Mouse (Mus musculus) CD4-positive, CD25-positive, alpha-beta regulatory T cell, adult 4 months (primary cell): ENCODE measurements around the gene Cd70. TPM values are rescaled to one million over a fixed set of nuclear protein-coding genes. Genes with fewer than 3 reads are reported as not detected.

Source experiments
- ATAC-seq: one replicate; pipeline ENCODE4 v1.8.0; 2017
- polyA plus RNA-seq, 2 experiments: library from polyadenylated mRNA; unstranded; fragments of 100-300 nt; shearing (Covaris generic); gene quantifications; one replicate each; pipeline ENCODE4 v1.2.1; 2017

Cd70 gene
- polyA plus RNA-seq, 2 experiments from 2014 or later = 0.52 TPM; not detected in 1

- peak; percentile 84 for ATAC-seq
Observed at GRCm38 (mm10) chr17:57096623-57096920, 53.0 kb downstream of the Cd70 start.

Other genes with a start within 250 kb of the Cd70 start
- 1 to 10 TPM; 4.5 to 7.0 TPM for gene Mllt1, start 214.4 kb downstream of the Cd70 start, polyA plus RNA-seq
- under 1 TPM in 1 of 2 experiments, not detected in 1; 0.16 TPM for gene Acer1, start 167.7 kb downstream of the Cd70 start, polyA plus RNA-seq
- gene Clpp, start 159.5 kb downstream of the Cd70 start, polyA plus RNA-seq = 100 to 1,000 TPM; 108 to 110 TPM
- 10 to 100 TPM; 21.6 to 25.1 TPM for gene Alkbh7, start 152.4 kb downstream of the Cd70 start, polyA plus RNA-seq
- gene Pspn, start 149.8 kb downstream of the Cd70 start, polyA plus RNA-seq = not detected
- 100 to 1,000 TPM in 1 of 2 experiments, 10 to 100 TPM in 1; 72.1 to 102 TPM for gene Gtf2f1, start 138.5 kb downstream of the Cd70 start, polyA plus RNA-seq
- 1 to 10 TPM in 1 of 2 experiments, not detected in 1; 1.5 TPM for gene Gm17949, start 138.3 kb downstream of the Cd70 start, polyA plus RNA-seq
- 10 to 100 TPM; 16.0 to 29.4 TPM for gene Khsrp, start 118.3 kb downstream of the Cd70 start, polyA plus RNA-seq
- not detected for gene Slc25a41, start 108.1 kb downstream of the Cd70 start, polyA plus RNA-seq
- gene Crb3, start 90.7 kb downstream of the Cd70 start, polyA plus RNA-seq = 1 to 10 TPM; 2.1 to 2.9 TPM
- 1 to 10 TPM; 2.3 to 3.4 TPM for gene Slc25a23, start 89.9 kb downstream of the Cd70 start, polyA plus RNA-seq
- gene Dennd1c, start 71.3 kb downstream of the Cd70 start, polyA plus RNA-seq = 100 to 1,000 TPM; 215 to 337 TPM
- gene Tubb4a, start 62.0 kb downstream of the Cd70 start, polyA plus RNA-seq = 1 to 10 TPM; 4.3 to 7.8 TPM
- 10 to 100 TPM in 1 of 2 experiments, 1 to 10 TPM in 1; 8.2 to 11.9 TPM for gene Tnfsf9, start 44.5 kb downstream of the Cd70 start, polyA plus RNA-seq
- gene Tnfsf14, start 44.4 kb upstream of the Cd70 start, polyA plus RNA-seq = 10 to 100 TPM in 1 of 2 experiments, 1 to 10 TPM in 1; 5.9 to 11.7 TPM
- 1 to 10 TPM in 1 of 2 experiments, under 1 TPM in 1; 0.85 to 1.3 TPM for gene C3, start 78.4 kb upstream of the Cd70 start, polyA plus RNA-seq
- 10 to 100 TPM; 62.0 to 94.4 TPM for gene Gpr108, start 98.7 kb upstream of the Cd70 start, polyA plus RNA-seq
- 1 to 10 TPM; 2.6 to 3.6 TPM for gene Trip10, start 99.7 kb upstream of the Cd70 start, polyA plus RNA-seq
- gene Vav1, start 129.3 kb upstream of the Cd70 start, polyA plus RNA-seq = 100 to 1,000 TPM in 1 of 2 experiments, 10 to 100 TPM in 1; 88.9 to 130 TPM
- gene Adgre1, start 208.9 kb upstream of the Cd70 start, polyA plus RNA-seq = 1 to 10 TPM in 1 of 2 experiments, under 1 TPM in 1; 0.79 to 2.9 TPM